Mouse (Mus musculus) cerebellum, adult 2 months (tissue): Measurements from ENCODE around the gene Coro2a.
"Not testable (repeated sequence)": the region's sequence is repeated elsewhere in the genome, so short reads cannot be mapped to it uniquely, and the experiment has no call there.

ENCODE experiments used
- CTCF ChIP-seq: fragments of 200-500 bp; IDR thresholded peaks from 2 replicates; pipeline ENCODE4 v1.5.1; 2011; ENCODE audit warnings: low read depth, mild to moderate bottlenecking, control low read depth, low read length, moderate library complexity, borderline replicate concordance; ENCODE audit not compliant: insufficient read depth
- POLR2A ChIP-seq: fragments of 200-500 bp; IDR thresholded peaks from 2 replicates; pipeline ENCODE4 v1.6.1; 2011; ENCODE audit warnings: low read length, control low read depth, borderline replicate concordance; ENCODE audit not compliant: insufficient read depth

GRCm38 (mm10) chr4:46581577-46581976, 20.4 kb downstream of the Coro2a start:
- TF ChIP-seq CTCF, POLR2A: not testable (repeated sequence)
